Mouse (Mus musculus) left cerebral cortex, postnatal 25 days (tissue): Measurements from ENCODE around the gene Igdcc4. TPM values are rescaled to one million over a fixed set of nuclear protein-coding genes. Genes with fewer than 3 reads are reported as not detected.

ENCODE experiments used
- DNase-seq, 2 experiments: peaks; one replicate each; pipeline ENCODE4 v3.0.0; 2022; ENCODE audit warnings: low spot score in 2 of 2, mixed read lengths in 1 of 2
- intact Hi-C: fragments of 180-260 bp; cut with DNase I; formaldehyde crosslinking; loops from one replicate; pipeline ENCODE4 v1.15.1; 2025
- total RNA-seq, 2 experiments: library from RNA; stranded (reverse); gene quantifications; 2 replicates each; pipeline ENCODE4 v1.2.3; 2021

Gene Igdcc4
- total RNA-seq, 2 experiments from 2014 or later, result 23.4 to 24.5 TPM

- intact Hi-C loops, result no loop called here
- no peak for DNase-seq
Observed at GRCm38 (mm10) chr9:65178336-65179213, 77.3 kb downstream of the Igdcc4 start.

- intact Hi-C loops, result no loop called here
- DNase-seq, result no peak
Observed at GRCm38 (mm10) chr9:65179817-65180624, 78.7 kb downstream of the Igdcc4 start.

Other genes starting within 250 kb of the Igdcc4 start
- under 1 TPM; 0.14 to 0.18 TPM for gene Slc24a1, start 149.9 kb upstream of the Igdcc4 start, total RNA-seq
- 10 to 100 TPM; 22.4 to 23.7 TPM for gene Ints14, start 140.6 kb upstream of the Igdcc4 start, total RNA-seq
- gene Hacd3, start 79.8 kb upstream of the Igdcc4 start, total RNA-seq, result 100 to 1,000 TPM; 169 to 175 TPM
- 100 to 1,000 TPM; 154 to 160 TPM for gene Dpp8, start 69.1 kb upstream of the Igdcc4 start, total RNA-seq
- gene Igdcc3, start 39.7 kb downstream of the Igdcc4 start, total RNA-seq, result 1 to 10 TPM; 1.5 to 2.2 TPM
- gene Parp16, start 93.9 kb downstream of the Igdcc4 start, total RNA-seq, result 1 to 10 TPM; 3.3 to 3.6 TPM
- under 1 TPM; 0.07 to 0.09 TPM for gene Cilp, start 163.7 kb downstream of the Igdcc4 start, total RNA-seq
- 10 to 100 TPM; 28.9 to 29.6 TPM for gene Clpx, start 192.8 kb downstream of the Igdcc4 start, total RNA-seq
- gene Pdcd7, start 244.6 kb downstream of the Igdcc4 start, total RNA-seq, result 10 to 100 TPM; 28.0 to 29.1 TPM